Mouse (Mus musculus) liver, embryonic 16.5 days (tissue): ENCODE measurements around the gene Trappc10. TPM values are rescaled to one million over a fixed set of nuclear protein-coding genes. Genes with fewer than 3 reads are reported as not detected.

Source experiments
- ATAC-seq: fragments of 200-750 bp; cut with Nextera tagmentation; 2 replicates; pipeline ENCODE4 v1.8.0; 2017; ENCODE audit warnings: low read depth, mild to moderate bottlenecking, moderate number of reproducible peaks, moderate library complexity
- H3K27ac ChIP-seq: fragments of 300-500 bp; sonication (generic); 2 replicates; pipeline ENCODE4 v1.5.1; 2014; ENCODE audit warnings: mild to moderate bottlenecking, low read length
- H3K27me3 ChIP-seq: fragments of 300-500 bp; sonication (generic); 2 replicates; pipeline ENCODE4 v1.6.1; 2014; ENCODE audit warnings: low read depth, low read length, mixed read lengths; ENCODE audit not compliant: control insufficient read depth, insufficient read depth
- H3K36me3 ChIP-seq: fragments of 300-500 bp; sonication (generic); 2 replicates; pipeline ENCODE4 v1.6.1; 2014; ENCODE audit warnings: mild to moderate bottlenecking; ENCODE audit not compliant: control insufficient read depth, insufficient read depth
- H3K4me1 ChIP-seq: fragments of 300-500 bp; sonication (generic); 2 replicates; pipeline ENCODE4 v1.6.1; 2014; ENCODE audit warnings: low read depth, low read length, mixed read lengths; ENCODE audit not compliant: control insufficient read depth
- H3K4me2 ChIP-seq: fragments of 300-500 bp; sonication (generic); 2 replicates; pipeline ENCODE4 v1.6.1; 2014; ENCODE audit warnings: low read depth, low read length, mixed read lengths
- H3K4me3 ChIP-seq: fragments of 300-500 bp; sonication (generic); 2 replicates; pipeline ENCODE4 v1.5.1; 2014; ENCODE audit warnings: low read depth, mild to moderate bottlenecking, low read length
- H3K9ac ChIP-seq: fragments of 300-500 bp; sonication (generic); 2 replicates; pipeline ENCODE4 v1.6.1; 2014; ENCODE audit warnings: low read depth, low read length
- H3K9me3 ChIP-seq: fragments of 300-500 bp; sonication (generic); replicated peaks from 2 replicates; pipeline ENCODE4 v1.6.1; 2016; ENCODE audit warnings: low read length; ENCODE audit not compliant: control insufficient read depth
- WGBS: fragments of 180-500 bp; shearing (Covaris S2); extraction: QIAGEN DNeasy Blood & Tissue Kit; methylation state at CpG from one replicate; pipeline ENCODE4 v1.1.7; 2014; ENCODE audit not compliant: insufficient replicate concordance; 5-methylcytosine and 5-hydroxymethylcytosine counted together
- polyA plus RNA-seq: library from polyadenylated mRNA; unstranded; fragments of >200 nt; fragmentation: Nextera tagmentation; extraction: Ambion mirVana; gene quantifications from 2 replicates; pipeline ENCODE4 v1.2.1, GENCODE M21; 2015

Trappc10 gene
- polyA plus RNA-seq, 1 experiment from 2014 or later, result 5.9 TPM

DNA sequence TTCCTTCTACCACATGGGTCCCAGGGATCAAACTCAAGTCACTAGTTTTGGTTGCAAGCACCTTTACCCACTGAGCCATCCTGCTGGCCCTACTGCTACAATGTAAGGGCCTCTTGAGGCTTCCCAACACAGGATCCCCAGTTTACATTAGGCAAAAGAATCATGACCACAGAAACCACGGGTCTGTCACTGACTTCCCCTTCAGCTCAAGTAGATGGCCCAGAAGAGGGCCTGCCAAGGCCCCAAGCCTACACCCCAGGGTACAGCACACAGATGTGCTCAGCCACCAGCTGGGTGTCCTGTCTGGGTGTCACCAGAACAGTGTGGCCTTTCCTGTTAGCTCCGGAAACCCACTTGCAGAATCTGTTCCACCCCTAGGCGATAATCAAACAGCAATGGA lies 20.3 kb upstream of the Trappc10 start:
- 0 out of 2 replicates have a peak, but pooled peaks have one; percentile 45 for ATAC-seq
- H3K4me2 ChIP-seq, result no peak overlapping the region
- H3K9me3 ChIP-seq, result no peaks in the 10 kb centered on the region; the same call in 1 of the 2 replicates
- no peaks in the 10 kb centered on the region for H3K27me3 ChIP-seq
- H3K4me3 ChIP-seq, result no peak overlapping the region
- no peaks in the 10 kb centered on the region for H3K4me1 ChIP-seq
- H3K27ac ChIP-seq, result no peak overlapping the region
- no peak overlapping the region for H3K9ac ChIP-seq
- no peaks in the 10 kb centered on the region for H3K36me3 ChIP-seq
- WGBS, result 13% methylated on average over 3 of the region's 3 CpGs

DNA sequence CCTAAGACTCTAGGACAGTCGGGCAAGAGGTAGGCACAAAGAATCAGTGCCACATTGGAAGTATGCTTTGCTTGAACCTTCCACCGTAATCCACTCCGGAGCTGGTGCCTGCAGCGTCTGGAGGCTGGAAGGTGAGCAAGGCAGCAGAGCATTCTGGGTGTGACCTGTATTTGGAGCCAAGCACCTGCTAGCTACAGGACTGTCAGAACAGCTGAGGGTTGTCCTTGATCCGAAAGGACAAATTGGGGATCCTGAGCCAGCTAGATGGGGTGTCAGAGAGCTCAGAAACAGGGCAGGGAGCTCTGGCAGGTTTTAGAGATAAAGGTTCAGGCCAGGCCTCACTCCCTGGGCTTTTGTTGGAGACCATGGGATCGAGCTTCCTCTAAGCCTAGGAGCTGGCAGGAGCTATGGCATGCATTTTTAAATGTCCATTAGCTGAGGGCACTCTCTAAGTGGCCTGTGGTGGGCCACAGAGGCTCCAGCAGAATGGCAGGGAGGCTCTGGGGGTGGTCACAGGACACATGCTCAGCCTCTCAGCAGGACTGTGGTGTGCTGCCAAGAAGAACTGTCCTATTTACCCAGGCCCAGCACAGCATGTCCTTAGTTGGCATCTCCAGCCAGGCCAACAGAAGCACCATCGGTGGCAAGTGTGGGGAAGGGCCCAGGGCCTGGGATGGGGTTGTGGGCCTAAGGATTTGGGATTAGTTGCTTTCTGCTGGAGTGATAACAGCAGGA lies 16.6 kb upstream of the Trappc10 start:
- Histone ChIP-seq H3K4me3 (no peak overlapping the region), H3K27me3 (peaks cover 4% of the 10 kb centered on the region), H3K4me2 (no peak overlapping the region), H3K4me1 (peaks cover 2% of the 10 kb centered on the region; the same call in 1 of the 2 replicates), H3K9ac (no peak overlapping the region), H3K36me3 (no peaks in the 10 kb centered on the region), H3K27ac (no peak overlapping the region), H3K9me3 (no peaks in the 10 kb centered on the region; the same call in 1 of the 2 replicates)
- ATAC-seq, result no peak
- 60% methylated on average over 7 of the region's 7 CpGs for WGBS

- peaks cover 8% of the 10 kb centered on the region; the same call in 1 of the 2 replicates for H3K4me1 ChIP-seq
- no peak overlapping the region for H3K4me2 ChIP-seq
- no peaks in the 10 kb centered on the region for H3K36me3 ChIP-seq
- H3K4me3 ChIP-seq, result no peak overlapping the region
- ATAC-seq, result no peak
- WGBS, result 29% methylated on average over 5 of the region's 5 CpGs
- no peak overlapping the region for H3K27ac ChIP-seq
- H3K27me3 ChIP-seq, result peaks cover 4% of the 10 kb centered on the region
- H3K9me3 ChIP-seq, result no peaks in the 10 kb centered on the region; the same call in 1 of the 2 replicates
- no peak overlapping the region for H3K9ac ChIP-seq
Observed at GRCm38 (mm10) chr10:78260322-78260721, 15.9 kb upstream of the Trappc10 start.

DNA sequence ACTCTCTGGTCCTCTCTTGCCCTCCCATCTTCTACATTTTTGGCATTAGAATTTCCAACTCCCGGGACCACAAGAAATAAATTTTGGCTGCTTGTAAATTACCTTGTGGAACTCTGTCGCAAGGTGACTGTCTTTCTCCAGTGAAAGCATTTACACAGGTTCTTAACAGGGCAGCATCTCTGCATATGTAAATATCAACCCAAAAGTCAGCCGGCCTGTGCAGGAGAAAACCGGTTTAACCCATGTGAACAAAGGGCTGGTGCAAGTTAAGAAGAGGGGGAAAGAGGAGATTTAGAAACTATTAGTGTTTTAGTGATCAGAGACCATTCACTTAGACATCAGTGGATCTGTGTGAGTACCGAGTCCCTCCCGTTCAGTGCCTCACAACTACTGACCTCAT lies 15.3 kb upstream of the Trappc10 start:
- WGBS, result 55% methylated on average over 6 of the region's 6 CpGs
- peaks cover 4% of the 10 kb centered on the region for H3K27me3 ChIP-seq
- H3K4me2 ChIP-seq, result no peak overlapping the region
- H3K9ac ChIP-seq, result no peak overlapping the region
- H3K4me1 ChIP-seq, result peaks cover 9% of the 10 kb centered on the region; the same call in 1 of the 2 replicates
- no peak overlapping the region for H3K27ac ChIP-seq
- H3K9me3 ChIP-seq, result no peaks in the 10 kb centered on the region; the same call in 1 of the 2 replicates
- H3K4me3 ChIP-seq, result no peak overlapping the region
- ATAC-seq, result no peak
- no peaks in the 10 kb centered on the region for H3K36me3 ChIP-seq

DNA sequence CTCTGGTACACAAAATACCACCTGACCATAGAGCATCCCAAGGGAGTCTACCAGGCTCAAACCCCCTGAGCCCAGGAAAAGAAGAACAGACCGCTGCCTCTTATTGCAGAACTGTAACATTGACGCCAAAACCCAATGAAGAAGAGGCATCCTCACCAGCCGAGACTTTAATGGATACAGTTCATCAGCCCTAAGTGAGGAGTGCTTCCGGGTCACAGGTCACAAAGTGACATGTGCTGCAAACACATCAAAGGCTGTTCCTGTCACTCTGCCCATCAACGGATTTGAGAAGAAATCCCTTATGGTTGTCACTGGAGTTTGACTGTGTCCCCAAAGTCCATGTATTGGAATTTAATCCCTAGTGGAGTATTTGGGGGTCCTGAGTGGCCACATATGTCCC lies 14.8 kb upstream of the Trappc10 start:
- 55% methylated on average over 5 of the region's 5 CpGs for WGBS
- H3K27me3 ChIP-seq, result peaks cover 4% of the 10 kb centered on the region
- no peaks in the 10 kb centered on the region; the same call in 1 of the 2 replicates for H3K9me3 ChIP-seq
- H3K27ac ChIP-seq, result no peak overlapping the region
- no peak overlapping the region for H3K4me3 ChIP-seq
- H3K4me2 ChIP-seq, result no peak overlapping the region
- H3K36me3 ChIP-seq, result no peaks in the 10 kb centered on the region
- H3K9ac ChIP-seq, result no peak overlapping the region
- ATAC-seq, result no peak
- peaks cover 9% of the 10 kb centered on the region; the same call in 1 of the 2 replicates for H3K4me1 ChIP-seq

DNA sequence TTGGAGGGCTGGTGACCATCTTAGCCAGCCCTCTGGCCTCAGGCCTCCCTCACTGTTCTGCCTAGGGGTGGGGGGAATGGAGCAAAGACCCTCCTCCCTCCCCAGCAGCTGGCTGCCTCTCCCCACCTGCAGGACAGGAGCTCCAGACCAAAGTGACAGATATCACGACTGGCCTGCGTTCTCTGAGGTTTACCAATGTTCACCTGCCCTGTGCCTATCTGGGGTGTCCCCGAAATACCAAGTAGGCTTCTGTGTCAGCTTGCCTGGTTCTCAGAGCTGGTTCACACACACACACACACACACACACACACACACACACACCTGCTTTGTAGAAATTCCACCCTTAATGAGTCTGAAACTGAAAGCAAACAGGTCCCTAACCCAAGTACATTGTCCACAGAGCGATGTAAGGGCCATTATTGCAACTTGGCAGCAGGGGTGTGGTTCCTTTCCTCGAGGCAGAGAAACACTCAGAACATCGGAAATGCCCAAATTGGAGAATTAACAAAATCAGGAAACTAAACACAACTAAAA lies 13.8 kb upstream of the Trappc10 start:
- H3K9ac ChIP-seq, result no peak overlapping the region
- H3K4me1 ChIP-seq, result peaks cover 9% of the 10 kb centered on the region; the same call in 1 of the 2 replicates
- no peak overlapping the region for H3K4me3 ChIP-seq
- no peaks in the 10 kb centered on the region; the same call in 1 of the 2 replicates for H3K9me3 ChIP-seq
- H3K36me3 ChIP-seq, result no peaks in the 10 kb centered on the region
- H3K27me3 ChIP-seq, result peaks cover 4% of the 10 kb centered on the region
- no peak for ATAC-seq
- H3K4me2 ChIP-seq, result no peak overlapping the region
- H3K27ac ChIP-seq, result no peak overlapping the region
- WGBS, result 65% methylated on average over 6 of the region's 6 CpGs

- peaks cover 4% of the 10 kb centered on the region for H3K27me3 ChIP-seq
- H3K36me3 ChIP-seq, result no peaks in the 10 kb centered on the region
- peak; percentile 62; the same call in 1 of the 2 replicates for ATAC-seq
- no peak overlapping the region for H3K4me3 ChIP-seq
- WGBS, result 54% methylated on average over 4 of the region's 4 CpGs
- H3K9me3 ChIP-seq, result no peaks in the 10 kb centered on the region
- H3K9ac ChIP-seq, result no peak overlapping the region
- no peak overlapping the region for H3K27ac ChIP-seq
- no peak overlapping the region for H3K4me2 ChIP-seq
- peaks cover 9% of the 10 kb centered on the region; the same call in 1 of the 2 replicates for H3K4me1 ChIP-seq
Observed at GRCm38 (mm10) chr10:78255646-78256059, 11.2 kb upstream of the Trappc10 start.

- no peaks in the 10 kb centered on the region for H3K27me3 ChIP-seq
- peak overlapping the region; percentile 18; the same call in 1 of the 2 replicates for H3K27ac ChIP-seq
- H3K9ac ChIP-seq, result no peak overlapping the region
- no peaks in the 10 kb centered on the region for H3K36me3 ChIP-seq
- ATAC-seq, result no peak
- no peak overlapping the region for H3K4me3 ChIP-seq
- H3K4me2 ChIP-seq, result no peak overlapping the region
- 18% methylated on average over 3 of the region's 3 CpGs for WGBS
- H3K4me1 ChIP-seq, result peaks cover 25% of the 10 kb centered on the region
- no peaks in the 10 kb centered on the region for H3K9me3 ChIP-seq
Observed at GRCm38 (mm10) chr10:78247206-78247605, 2.8 kb upstream of the Trappc10 start.

DNA sequence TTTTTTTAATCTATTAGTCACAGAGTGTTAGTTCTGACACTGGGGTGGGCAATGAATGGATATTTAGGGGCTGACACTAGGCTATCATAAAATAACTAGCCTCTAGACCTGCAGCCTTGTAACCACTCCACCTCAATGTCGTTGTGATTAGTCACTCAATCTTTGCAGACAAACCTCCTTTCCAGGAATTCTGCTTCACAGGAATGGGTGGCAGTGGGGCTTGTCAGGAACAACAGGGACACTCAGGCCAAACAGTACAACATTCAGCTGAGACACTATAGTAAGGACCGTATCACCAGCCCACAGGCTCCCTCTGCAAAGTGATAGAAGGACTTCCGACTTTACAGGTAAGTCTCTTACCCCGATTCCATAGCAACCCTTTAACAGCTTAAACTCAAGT lies 2.3 kb upstream of the Trappc10 start:
- no peak overlapping the region for H3K4me2 ChIP-seq
- no peaks in the 10 kb centered on the region for H3K36me3 ChIP-seq
- H3K4me1 ChIP-seq, result peaks cover 28% of the 10 kb centered on the region
- H3K4me3 ChIP-seq, result no peak overlapping the region
- H3K27me3 ChIP-seq, result no peaks in the 10 kb centered on the region
- no peaks in the 10 kb centered on the region for H3K9me3 ChIP-seq
- no peak for ATAC-seq
- peak overlapping the region; percentile 18; the same call in 1 of the 2 replicates for H3K27ac ChIP-seq
- WGBS, result 45% methylated on average over 4 of the region's 4 CpGs
- H3K9ac ChIP-seq, result no peak overlapping the region
